Mouse (Mus musculus) urinary bladder, postnatal 10 days (tissue): Measurements from ENCODE around the gene Rab3gap2.

Experiments used
- DNase-seq: peaks from one replicate; pipeline ENCODE4 v3.0.0; 2022; ENCODE audit warnings: low spot score

Gene Rab3gap2

GRCm38 (mm10) chr1:185331983-185332430 lies 128.1 kb downstream of the Rab3gap2 start, which contains the start of gene Bpnt1:
TSS of gene Bpnt1 (plus strand) at chr1:185332149.
- peak; percentile 57 for DNase-seq

- DNase-seq: no peak
Measured at GRCm38 (mm10) chr1:185333651-185334050, 129.7 kb downstream of the Rab3gap2 start.

GRCm38 (mm10) chr1:185334136-185334535 lies 130.2 kb downstream of the Rab3gap2 start:
- no peak for DNase-seq

- DNase-seq: no peak
Measured at GRCm38 (mm10) chr1:185335231-185335765, 131.4 kb downstream of the Rab3gap2 start.
